Mouse (Mus musculus) neural tube, embryonic 14.5 days (tissue): Measurements from ENCODE around the gene Iba57. TPM values are rescaled to one million over a fixed set of nuclear protein-coding genes. Genes with fewer than 3 reads are reported as not detected.

Experiments used
- ATAC-seq: fragments of 200-750 bp; cut with Nextera tagmentation; 2 replicates; pipeline ENCODE4 v1.8.0; 2017; ENCODE audit warnings: low read depth, mild to moderate bottlenecking, moderate TSS enrichment, moderate library complexity
- H3K27ac ChIP-seq: fragments of 300-500 bp; sonication (generic); 2 replicates; pipeline ENCODE4 v1.5.1; 2014; ENCODE audit warnings: low read depth, mild to moderate bottlenecking, control low read depth, low read length, moderate library complexity, mixed read lengths
- H3K27me3 ChIP-seq: fragments of 300-500 bp; sonication (generic); 2 replicates; pipeline ENCODE4 v1.6.1; 2014; ENCODE audit warnings: low read length; ENCODE audit not compliant: control insufficient read depth, insufficient read depth
- H3K36me3 ChIP-seq: fragments of 300-500 bp; sonication (generic); 2 replicates; pipeline ENCODE4 v1.6.1; 2014; ENCODE audit warnings: low read length, mixed read lengths; ENCODE audit not compliant: control insufficient read depth, insufficient read depth
- H3K4me1 ChIP-seq: fragments of 300-500 bp; sonication (generic); 2 replicates; pipeline ENCODE4 v1.6.1; 2014; ENCODE audit warnings: low read length; ENCODE audit not compliant: control insufficient read depth, insufficient read depth
- H3K4me2 ChIP-seq: fragments of 300-500 bp; sonication (generic); 2 replicates; pipeline ENCODE4 v1.6.1; 2014; ENCODE audit warnings: mild to moderate bottlenecking, low read depth, low read length, control low read depth
- H3K4me3 ChIP-seq: fragments of 300-500 bp; sonication (generic); 2 replicates; pipeline ENCODE4 v1.5.1; 2014; ENCODE audit warnings: low read depth, low read length, control low read depth, mixed read lengths
- H3K9ac ChIP-seq: fragments of 300-500 bp; sonication (generic); replicated peaks from 2 replicates; pipeline ENCODE4 v1.6.1; 2014; ENCODE audit warnings: low read depth, mild to moderate bottlenecking, control low read depth, low read length, mixed read lengths
- H3K9me3 ChIP-seq: fragments of 300-500 bp; sonication (generic); 2 replicates; pipeline ENCODE4 v1.6.1; 2016; ENCODE audit warnings: low read length; ENCODE audit not compliant: control insufficient read depth
- WGBS: fragments of 180-500 bp; shearing (Covaris S2); extraction: QIAGEN DNeasy Blood & Tissue Kit; methylation state at CpG from one replicate; pipeline ENCODE4 v1.1.7; 2014; 5-methylcytosine and 5-hydroxymethylcytosine counted together
- polyA plus RNA-seq: library from polyadenylated mRNA; unstranded; fragments of >200 nt; fragmentation: Nextera tagmentation; extraction: Ambion mirVana; gene quantifications from 2 replicates; pipeline ENCODE4 v1.2.1, GENCODE M21; 2014

The Iba57 gene
- polyA plus RNA-seq, 1 experiment from 2014 or later: 3.6 TPM

- Histone ChIP-seq H3K27ac (no peak within 1 kb of the TSS), H3K4me2 (peak within 1 kb of the TSS; percentile 91), H3K4me3 (peak within 1 kb of the TSS; percentile 84), H3K4me1 (peaks cover 13% of the 10 kb centered on the region), H3K9ac (peak within 1 kb of the TSS; percentile 78), H3K36me3 (peaks cover 10% of the 10 kb centered on the region), H3K9me3 (no peaks in the 10 kb centered on the region), H3K27me3 (no peaks in the 10 kb centered on the region)
- peak; percentile 91 for ATAC-seq
- 1% methylated on average over 63 of the region's 63 CpGs for WGBS
These were observed 38.8 kb upstream of the Iba57 start, which contains the start of gene Mrpl55 for GRCm38 (mm10) chr11:59202081-59202995. Gene Mrpl55 (plus strand): TSS chr11:59202486.

DNA sequence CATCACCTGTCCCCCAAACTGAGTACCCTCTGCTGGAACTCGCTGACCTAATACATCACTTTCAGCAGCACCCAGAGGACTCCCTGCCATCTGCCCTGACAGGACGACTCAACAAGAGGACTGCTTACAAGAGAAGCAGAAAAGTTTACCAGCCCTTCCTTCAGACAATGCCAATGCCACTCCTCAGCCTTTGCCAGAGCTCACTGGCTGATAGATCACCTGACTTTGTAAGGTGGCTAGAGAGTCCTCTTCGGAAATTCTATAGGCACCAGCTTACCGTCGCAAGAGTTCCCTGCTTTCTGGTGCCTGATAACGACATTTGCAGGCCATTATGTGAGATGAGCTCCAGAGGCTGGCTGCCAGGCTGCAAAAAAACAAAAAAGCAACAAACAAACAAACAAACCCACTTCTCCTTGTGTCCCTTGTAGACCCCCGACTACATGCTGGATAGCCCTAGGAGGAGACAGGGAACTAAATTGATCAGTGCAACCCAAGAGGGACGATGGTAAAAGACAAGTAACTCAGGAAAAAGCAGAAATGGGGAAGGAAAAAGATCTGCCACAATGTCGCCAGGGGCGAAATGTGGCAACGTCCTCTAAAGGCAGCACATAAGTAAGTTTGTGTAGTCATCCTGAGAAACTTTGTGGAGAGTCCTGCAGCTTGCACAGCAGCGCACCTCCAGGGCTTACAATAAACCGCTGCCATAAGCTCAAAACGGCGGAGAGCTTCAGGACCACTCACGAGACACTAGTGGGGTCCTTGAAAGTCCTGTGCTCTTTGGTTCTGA, 37.9 kb upstream of the Iba57 start:
- no peak overlapping the region for H3K27ac ChIP-seq
- WGBS: 32% methylated on average over 16 of the region's 16 CpGs
- H3K36me3 ChIP-seq: peaks cover 7% of the 10 kb centered on the region
- no peaks in the 10 kb centered on the region for H3K27me3 ChIP-seq
- no peaks in the 10 kb centered on the region for H3K9me3 ChIP-seq
- peak overlapping the region; percentile 84 for H3K4me3 ChIP-seq
- H3K4me2 ChIP-seq: peak overlapping the region; percentile 91
- H3K4me1 ChIP-seq: peaks cover 13% of the 10 kb centered on the region
- ATAC-seq: no peak
- H3K9ac ChIP-seq: peak overlapping the region; percentile 78; the same call in 1 of the 2 replicates

DNA sequence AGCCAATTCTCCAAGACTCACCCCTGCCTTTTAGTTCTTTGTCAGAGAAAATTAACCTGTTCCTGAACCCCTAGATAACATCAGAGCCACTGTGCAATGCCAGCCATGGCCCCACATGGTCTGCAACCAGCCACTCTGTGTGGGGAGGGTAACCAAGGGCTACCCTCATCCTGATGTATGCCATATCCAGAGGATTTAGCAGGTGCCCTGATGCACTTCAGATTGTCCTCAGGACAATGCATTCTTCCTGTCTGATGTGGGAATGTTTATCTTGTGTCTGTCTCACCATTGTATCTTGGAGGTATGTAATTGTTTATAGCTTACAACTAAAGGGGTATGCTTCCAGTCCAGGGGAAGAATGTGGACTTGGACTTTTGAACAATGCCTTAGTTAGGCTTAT, 32.7 kb upstream of the Iba57 start:
- Histone ChIP-seq H3K9me3 (no peaks in the 10 kb centered on the region), H3K4me3 (no peak overlapping the region), H3K4me2 (no peak overlapping the region), H3K27me3 (no peaks in the 10 kb centered on the region), H3K4me1 (peaks cover 3% of the 10 kb centered on the region; the same call in 1 of the 2 replicates), H3K36me3 (no peaks in the 10 kb centered on the region), H3K9ac (no peak overlapping the region), H3K27ac (no peak overlapping the region)
- ATAC-seq: no peak

GRCm38 (mm10) chr11:59192059-59192386, 28.5 kb upstream of the Iba57 start, which contains the start of gene Guk1:
Gene Guk1 (minus strand): TSS chr11:59192212.
- H3K9ac ChIP-seq: peak within 1 kb of the TSS; percentile 52
- H3K27ac ChIP-seq: peak within 1 kb of the TSS; percentile 80
- peak; percentile 24 for ATAC-seq
- no peaks in the 10 kb centered on the region for H3K36me3 ChIP-seq
- H3K4me2 ChIP-seq: peak within 1 kb of the TSS; percentile 45
- no peaks in the 10 kb centered on the region for H3K9me3 ChIP-seq
- 5% methylated on average over 16 of the region's 16 CpGs for WGBS
- H3K4me3 ChIP-seq: peak within 1 kb of the TSS; percentile 46
- no peaks in the 10 kb centered on the region for H3K27me3 ChIP-seq
- peaks cover 7% of the 10 kb centered on the region for H3K4me1 ChIP-seq

DNA sequence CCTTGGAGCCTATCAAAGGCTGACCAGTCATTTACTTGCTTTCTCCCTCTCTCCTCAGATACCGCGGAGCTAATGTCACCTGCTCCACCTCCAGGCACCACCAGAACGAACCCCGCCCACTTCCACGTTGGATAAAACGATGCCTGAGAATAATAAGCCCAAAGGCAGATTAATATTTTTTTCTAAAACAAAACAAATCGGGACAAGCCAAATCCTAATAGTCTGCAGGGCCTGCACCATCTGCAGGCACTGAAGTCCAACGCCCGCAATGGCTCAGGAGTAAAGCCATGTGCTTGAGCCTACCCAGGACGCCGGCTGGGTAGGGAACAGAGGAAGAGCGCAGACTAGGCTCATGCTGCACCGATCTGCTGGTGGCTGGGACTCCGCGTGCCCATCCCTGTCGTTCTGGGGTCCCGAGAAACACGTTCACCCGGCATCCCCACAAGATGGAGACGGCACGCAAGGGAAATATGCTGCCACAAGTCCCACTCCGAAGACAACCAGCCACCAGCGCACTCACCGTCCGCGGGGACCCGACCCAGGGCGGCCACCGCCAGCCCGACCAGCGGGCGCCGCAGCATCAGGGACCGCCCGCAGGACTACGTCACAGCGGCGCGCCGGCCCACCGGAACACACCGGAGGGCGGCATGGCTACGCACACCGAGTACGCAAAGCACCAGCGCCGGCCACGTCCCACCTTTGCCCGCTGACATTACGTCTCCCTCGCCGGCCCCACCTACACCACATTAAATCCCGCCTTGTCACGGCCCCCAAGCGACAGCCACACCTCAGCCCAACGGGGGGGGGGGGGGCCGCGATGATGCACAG, 27.9 kb upstream of the Iba57 start:
- ATAC-seq: peak; percentile 94
- peak overlapping the region; percentile 80 for H3K27ac ChIP-seq
- peak overlapping the region; percentile 52 for H3K9ac ChIP-seq
- peak overlapping the region; percentile 45 for H3K4me2 ChIP-seq
- H3K4me3 ChIP-seq: peak overlapping the region; percentile 46
- H3K27me3 ChIP-seq: no peaks in the 10 kb centered on the region
- H3K9me3 ChIP-seq: no peaks in the 10 kb centered on the region
- peaks cover 7% of the 10 kb centered on the region for H3K4me1 ChIP-seq
- 0% methylated on average over 46 of the region's 59 CpGs for WGBS
- H3K36me3 ChIP-seq: no peaks in the 10 kb centered on the region

DNA sequence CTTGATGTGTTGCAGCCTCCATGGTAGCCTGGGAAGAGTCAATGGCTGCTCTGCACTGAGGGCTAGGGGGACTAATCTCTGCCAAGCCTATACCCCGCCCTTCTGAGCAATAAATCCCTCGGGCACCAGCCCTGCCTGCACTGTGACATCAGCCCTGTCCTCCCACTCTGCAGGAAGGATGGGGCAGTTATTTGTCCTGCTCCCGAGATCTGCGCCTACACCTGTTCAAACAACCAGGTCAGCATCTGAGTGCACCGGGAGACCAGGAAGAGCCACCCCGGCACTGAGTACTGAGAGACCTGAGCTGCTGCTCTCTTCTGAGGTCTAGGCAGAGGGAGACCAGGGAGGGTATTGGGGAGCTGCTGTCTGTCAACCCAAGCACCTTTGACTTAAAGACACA, 24.2 kb upstream of the Iba57 start:
- Histone ChIP-seq H3K4me1 (peaks cover 7% of the 10 kb centered on the region), H3K4me3 (no peak overlapping the region), H3K27me3 (no peaks in the 10 kb centered on the region), H3K27ac (no peak overlapping the region), H3K4me2 (no peak overlapping the region), H3K36me3 (peaks cover 17% of the 10 kb centered on the region; the same call in 1 of the 2 replicates), H3K9ac (no peak overlapping the region), H3K9me3 (no peaks in the 10 kb centered on the region)
- 70% methylated on average over 6 of the region's 6 CpGs for WGBS
- no peak for ATAC-seq

DNA sequence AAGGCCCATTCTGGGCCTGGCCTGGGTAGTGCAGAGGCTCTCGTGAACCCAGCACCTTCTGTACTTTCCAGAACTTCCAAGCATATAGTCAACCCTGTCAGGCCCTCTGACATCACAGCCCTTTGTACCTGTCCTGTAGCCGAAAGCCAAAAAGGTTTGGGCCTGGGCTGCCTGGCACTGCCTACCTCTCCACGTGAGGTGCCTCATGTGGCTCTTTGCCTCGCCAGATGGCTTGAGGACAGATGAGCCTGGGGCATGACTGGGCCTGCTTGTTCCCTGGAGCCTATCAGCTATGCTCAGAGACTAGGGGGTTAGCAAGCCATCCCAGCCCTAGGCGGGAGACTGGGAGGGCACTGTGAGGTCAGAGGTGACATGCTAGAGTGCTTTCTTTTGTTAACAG, 22.0 kb upstream of the Iba57 start:
- H3K9ac ChIP-seq: no peak overlapping the region
- no peak for ATAC-seq
- peaks cover 7% of the 10 kb centered on the region for H3K4me1 ChIP-seq
- H3K4me3 ChIP-seq: no peak overlapping the region
- H3K4me2 ChIP-seq: no peak overlapping the region
- H3K27me3 ChIP-seq: no peaks in the 10 kb centered on the region
- H3K27ac ChIP-seq: no peak overlapping the region
- H3K36me3 ChIP-seq: peaks cover 23% of the 10 kb centered on the region
- 88% methylated on average over 5 of the region's 5 CpGs for WGBS
- no peaks in the 10 kb centered on the region for H3K9me3 ChIP-seq

GRCm38 (mm10) chr11:59183821-59184220, 20.3 kb upstream of the Iba57 start:
- 49% methylated on average over 3 of the region's 3 CpGs for WGBS
- H3K36me3 ChIP-seq: peaks cover 23% of the 10 kb centered on the region

More at GRCm38 (mm10) chr11:59183821-59184220, 20.3 kb upstream of the Iba57 start:
- no peak for ATAC-seq
- peaks cover under 1% of the 10 kb centered on the region; the same call in 1 of the 2 replicates for H3K27me3 ChIP-seq
- no peak overlapping the region for H3K27ac ChIP-seq
- H3K9me3 ChIP-seq: no peaks in the 10 kb centered on the region
- H3K4me2 ChIP-seq: no peak overlapping the region
- no peak overlapping the region for H3K9ac ChIP-seq
- H3K4me3 ChIP-seq: no peak overlapping the region
- no peaks in the 10 kb centered on the region; the same call in 1 of the 2 replicates for H3K4me1 ChIP-seq
